ENCODE assay signal across 7 mouse cellular contexts in genomic region chr9:64774411-64774811, GRCm38 (mm10). TPM values are rescaled to one million over a fixed set of nuclear protein-coding genes. Genes with fewer than 3 reads are reported as not detected.
DNase-seq lines count a peak whose midpoint lies in the region; ATAC-seq and TF ChIP-seq lines count a peak whose summit lies in the region.

No protein-coding gene starts in this region.

- peak; percentile 75 for DNase-seq in brain, embryonic 14.5 days (ENCODE audit: low read depth)
- DNase-seq in cerebellum, postnatal 25 days: peak; percentile 38 to 40
- peak; percentile 42 for DNase-seq in kidney, postnatal 14 days
- DNase-seq in right cerebral cortex, postnatal 14 days: peak; percentile 38
- no peak for DNase-seq in urinary bladder, postnatal 25 days (ENCODE audit: low spot score)

- TF ChIP-seq POLR2A in brain, embryonic 14.5 days (IDR thresholded peaks at IDR 0.05; ENCODE audit: borderline replicate concordance, extremely low read depth, insufficient read depth, insufficient read length, poor library complexity, severe bottlenecking): no peak

- H3K36me3 ChIP-seq in heart, embryonic 14.5 days (ENCODE audit: control insufficient read depth, insufficient read depth, low read length): no peaks in the 10 kb centered on the region
- no peaks in the 10 kb centered on the region for H3K36me3 ChIP-seq in lung, embryonic 15.5 days

- H3K9me3 ChIP-seq in heart, embryonic 14.5 days (ENCODE audit: control insufficient read depth, low read length): no peaks in the 10 kb centered on the region
- no peaks in the 10 kb centered on the region for H3K9me3 ChIP-seq in lung, embryonic 15.5 days

- H3K27me3 ChIP-seq in heart, embryonic 14.5 days (ENCODE audit: control insufficient read depth, insufficient read depth, low read length): no peaks in the 10 kb centered on the region
- H3K27me3 ChIP-seq in lung, embryonic 15.5 days: no peaks in the 10 kb centered on the region

- H3K4me2 ChIP-seq in heart, embryonic 14.5 days (ENCODE audit: low read length): no peak overlapping the region
- no peak overlapping the region for H3K4me2 ChIP-seq in lung, embryonic 15.5 days

- ATAC-seq in heart, embryonic 14.5 days (ENCODE audit: insufficient number of reproducible peaks, insufficient read depth, low FRiP score, low read depth): peak; percentile 44
- no peak for ATAC-seq in lung, embryonic 15.5 days (ENCODE audit: borderline replicate concordance, extremely low read depth, low FRiP score, low TSS enrichment)

- TF ChIP-seq CTCF in brain, embryonic 14.5 days (IDR thresholded peaks at IDR 0.05; ENCODE audit: borderline replicate concordance, extremely low read depth, insufficient read depth, insufficient read length): no peak

- H3K27ac ChIP-seq in heart, embryonic 14.5 days (replicated peaks in 1 of 2; ENCODE audit: control insufficient read depth in 1 of 2, insufficient read depth in 1 of 2, low read depth in 2 of 2, low read length in 2 of 2): peak overlapping the region; percentile 75 to 81
- peak overlapping the region; percentile 2; the same call in 1 of the 2 replicates for H3K27ac ChIP-seq in lung, embryonic 15.5 days

- 18% methylated on average over 5 of the region's 5 CpGs for WGBS in heart, embryonic 14.5 days
- 45% methylated on average over 5 of the region's 5 CpGs for WGBS in lung, embryonic 15.5 days

- peaks cover 16 to 27% of the 10 kb centered on the region in 2 experiments; a peak in 3 of 4 replicates for H3K4me1 ChIP-seq in heart, embryonic 14.5 days (ENCODE audit: control insufficient read depth in 2 of 2, insufficient read depth in 2 of 2, low read length in 2 of 2)
- no peaks in the 10 kb centered on the region for H3K4me1 ChIP-seq in lung, embryonic 15.5 days

- 0 out of 2 replicates have a peak overlapping the region, but pooled peaks have one; percentile 22 for H3K9ac ChIP-seq in heart, embryonic 14.5 days (ENCODE audit: low read length)
- no peak overlapping the region for H3K9ac ChIP-seq in lung, embryonic 15.5 days

- H3K4me3 ChIP-seq in heart, embryonic 14.5 days (ENCODE audit: control insufficient read depth in 1 of 2, insufficient read depth in 1 of 2, low read depth in 1 of 2, low read length in 2 of 2): no peak overlapping the region
- no peak overlapping the region for H3K4me3 ChIP-seq in lung, embryonic 15.5 days

RNA-seq across cellular contexts. Expression of gene Dennd4a, which starts 36.7 kb away (rescaled TPM):
- polyA plus RNA-seq in brain, embryonic 14.5 days (2012; rRNA removed): 12.1 and 14.3 TPM in 2 replicates
- polyA plus RNA-seq in heart, embryonic 14.5 days (2014; fragmentation: Nextera tagmentation; extraction: Ambion mirVana): 6.0 and 7.0 TPM in 2 replicates
- polyA plus RNA-seq in lung, embryonic 15.5 days (2015; fragmentation: Nextera tagmentation; extraction: Ambion mirVana): 7.1 and 8.4 TPM in 2 replicates

RNA-seq across cellular contexts. Expression of gene Rab11a, which starts 36.9 kb away (rescaled TPM):
- 230 and 306 TPM in 2 replicates for polyA plus RNA-seq in brain, embryonic 14.5 days (2012; rRNA removed)
- 390 and 408 TPM in 2 replicates for polyA plus RNA-seq in heart, embryonic 14.5 days (2014; fragmentation: Nextera tagmentation; extraction: Ambion mirVana)
- 319 and 324 TPM in 2 replicates for polyA plus RNA-seq in lung, embryonic 15.5 days (2015; fragmentation: Nextera tagmentation; extraction: Ambion mirVana)
